Mouse (Mus musculus): ENCODE measurements at regions not wholly inside any gene's neighbourhood (a gene's known extent, or its start where the extent isn't known, plus 50 kb on each side); places are given as distances from the start of the nearest gene placed in this dataset.

- WGBS = 79% methylated on average over 3 of the region's 3 CpGs
Observed at GRCm38 (mm10) chr3:155757285-155757684, 664.1 kb downstream of the Lrriq3 start.

GRCm38 (mm10) chr3:155776019-155776418 is 682.8 kb downstream of the Lrriq3 start:
- 86% methylated on average over 1 of the region's 1 CpGs for WGBS
- ATAC-seq (ENCODE audit: low FRiP score, low TSS enrichment) = no peak
- H3K4me1 ChIP-seq (ENCODE audit: control insufficient read depth, insufficient read depth, low read length) = no peaks in the 10 kb centered on the region
- no peak for DNase-seq
- H3K9me3 ChIP-seq (ENCODE audit: control insufficient read depth, low read length) = no peaks in the 10 kb centered on the region
- H3K4me2 ChIP-seq (ENCODE audit: low read length) = no peak overlapping the region
- H3K4me3 ChIP-seq (replicated peaks; ENCODE audit: low read depth, low read length) = no peak overlapping the region
- H3K9ac ChIP-seq (replicated peaks; ENCODE audit: low read length) = no peak overlapping the region
- H3K36me3 ChIP-seq (ENCODE audit: control insufficient read depth, insufficient read depth, low read length) = no peaks in the 10 kb centered on the region
- H3K27me3 ChIP-seq (ENCODE audit: control insufficient read depth, insufficient read depth, low read length) = no peaks in the 10 kb centered on the region
- H3K27ac ChIP-seq (replicated peaks; ENCODE audit: low read depth, low read length) = no peak overlapping the region

More at GRCm38 (mm10) chr3:155757285-155757684, 664.1 kb downstream of the Lrriq3 start:
- Histone ChIP-seq H3K4me3 (replicated peaks; ENCODE audit: low read depth, low read length) (no peak overlapping the region), H3K4me1 (ENCODE audit: control insufficient read depth, insufficient read depth, low read length) (no peaks in the 10 kb centered on the region), H3K36me3 (ENCODE audit: control insufficient read depth, insufficient read depth, low read length) (no peaks in the 10 kb centered on the region), H3K9ac (replicated peaks; ENCODE audit: low read length) (no peak overlapping the region), H3K9me3 (ENCODE audit: control insufficient read depth, low read length) (peaks cover under 1% of the 10 kb centered on the region; the same call in 1 of the 2 replicates), H3K27me3 (ENCODE audit: control insufficient read depth, insufficient read depth, low read length) (no peaks in the 10 kb centered on the region), H3K27ac (replicated peaks; ENCODE audit: low read depth, low read length) (no peak overlapping the region), H3K4me2 (ENCODE audit: low read length) (no peak overlapping the region)
- ATAC-seq (ENCODE audit: low FRiP score, low TSS enrichment) = no peak
- DNase-seq = no peak

- H3K9ac ChIP-seq (replicated peaks; ENCODE audit: low read length) = no peak overlapping the region
- ATAC-seq (ENCODE audit: low FRiP score, low TSS enrichment) = no peak
- 94% methylated on average over 1 of the region's 1 CpGs for WGBS
Observed at GRCm38 (mm10) chr3:155777025-155777424, 683.8 kb downstream of the Lrriq3 start.

GRCm38 (mm10) chr3:155815693-155816092 is 722.5 kb downstream of the Lrriq3 start:
- DNase-seq (no peak), ATAC-seq (ENCODE audit: low FRiP score, low TSS enrichment) (no peak)
- no peaks in the 10 kb centered on the region for H3K27me3 ChIP-seq (ENCODE audit: control insufficient read depth, insufficient read depth, low read length)
- H3K4me2 ChIP-seq (ENCODE audit: low read length) = no peak overlapping the region
- H3K9ac ChIP-seq (replicated peaks; ENCODE audit: low read length) = no peak overlapping the region
- no peaks in the 10 kb centered on the region for H3K4me1 ChIP-seq (ENCODE audit: control insufficient read depth, insufficient read depth, low read length)
- H3K27ac ChIP-seq (replicated peaks; ENCODE audit: low read depth, low read length) = no peak overlapping the region
- 75% methylated on average over 2 of the region's 2 CpGs for WGBS
- no peaks in the 10 kb centered on the region for H3K36me3 ChIP-seq (ENCODE audit: control insufficient read depth, insufficient read depth, low read length)
- H3K9me3 ChIP-seq (ENCODE audit: control insufficient read depth, low read length) = no peaks in the 10 kb centered on the region
- H3K4me3 ChIP-seq (replicated peaks; ENCODE audit: low read depth, low read length) = no peak overlapping the region

More at GRCm38 (mm10) chr3:155777025-155777424, 683.8 kb downstream of the Lrriq3 start:
- Histone ChIP-seq H3K4me1 (ENCODE audit: control insufficient read depth, insufficient read depth, low read length) (no peaks in the 10 kb centered on the region), H3K4me3 (replicated peaks; ENCODE audit: low read depth, low read length) (no peak overlapping the region), H3K4me2 (ENCODE audit: low read length) (no peak overlapping the region), H3K36me3 (ENCODE audit: control insufficient read depth, insufficient read depth, low read length) (no peaks in the 10 kb centered on the region), H3K9me3 (ENCODE audit: control insufficient read depth, low read length) (no peaks in the 10 kb centered on the region), H3K27me3 (ENCODE audit: control insufficient read depth, insufficient read depth, low read length) (no peaks in the 10 kb centered on the region), H3K27ac (replicated peaks; ENCODE audit: low read depth, low read length) (no peak overlapping the region)
- DNase-seq = no peak

GRCm38 (mm10) chr3:155824863-155825262 is 731.6 kb downstream of the Lrriq3 start:
- Histone ChIP-seq H3K4me2 (ENCODE audit: low read length) (no peak overlapping the region), H3K4me1 (ENCODE audit: control insufficient read depth, insufficient read depth, low read length) (no peaks in the 10 kb centered on the region), H3K9me3 (ENCODE audit: control insufficient read depth, low read length) (no peaks in the 10 kb centered on the region), H3K36me3 (ENCODE audit: control insufficient read depth, insufficient read depth, low read length) (no peaks in the 10 kb centered on the region), H3K9ac (replicated peaks; ENCODE audit: low read length) (no peak overlapping the region), H3K27ac (replicated peaks; ENCODE audit: low read depth, low read length) (no peak overlapping the region), H3K4me3 (replicated peaks; ENCODE audit: low read depth, low read length) (no peak overlapping the region), H3K27me3 (ENCODE audit: control insufficient read depth, insufficient read depth, low read length) (no peaks in the 10 kb centered on the region)
- ATAC-seq (ENCODE audit: low FRiP score, low TSS enrichment) = no peak
- no peak for DNase-seq
- 94% methylated on average over 2 of the region's 2 CpGs for WGBS

GRCm38 (mm10) chr3:155866286-155866685 is 695.3 kb upstream of the Negr1 start:
- Histone ChIP-seq H3K9ac (replicated peaks; ENCODE audit: low read length) (no peak overlapping the region), H3K4me1 (ENCODE audit: control insufficient read depth, insufficient read depth, low read length) (no peaks in the 10 kb centered on the region), H3K4me3 (replicated peaks; ENCODE audit: low read depth, low read length) (no peak overlapping the region), H3K36me3 (ENCODE audit: control insufficient read depth, insufficient read depth, low read length) (no peaks in the 10 kb centered on the region), H3K27ac (replicated peaks; ENCODE audit: low read depth, low read length) (no peak overlapping the region), H3K9me3 (ENCODE audit: control insufficient read depth, low read length) (no peaks in the 10 kb centered on the region), H3K4me2 (ENCODE audit: low read length) (no peak overlapping the region), H3K27me3 (ENCODE audit: control insufficient read depth, insufficient read depth, low read length) (no peaks in the 10 kb centered on the region)
- DNase-seq = no peak
- no peak for ATAC-seq (ENCODE audit: low FRiP score, low TSS enrichment)

- Histone ChIP-seq H3K27ac (replicated peaks; ENCODE audit: low read depth, low read length) (no peak overlapping the region), H3K4me1 (ENCODE audit: control insufficient read depth, insufficient read depth, low read length) (no peaks in the 10 kb centered on the region), H3K9ac (replicated peaks; ENCODE audit: low read length) (no peak overlapping the region), H3K27me3 (ENCODE audit: control insufficient read depth, insufficient read depth, low read length) (no peaks in the 10 kb centered on the region), H3K4me2 (ENCODE audit: low read length) (no peak overlapping the region), H3K36me3 (ENCODE audit: control insufficient read depth, insufficient read depth, low read length) (no peaks in the 10 kb centered on the region), H3K9me3 (ENCODE audit: control insufficient read depth, low read length) (no peaks in the 10 kb centered on the region), H3K4me3 (replicated peaks; ENCODE audit: low read depth, low read length) (no peak overlapping the region)
- ATAC-seq (ENCODE audit: low FRiP score, low TSS enrichment) (no peak), DNase-seq (no peak)
- WGBS = 99% methylated on average over 3 of the region's 3 CpGs
Observed at GRCm38 (mm10) chr3:155875696-155876095, 685.9 kb upstream of the Negr1 start.

GRCm38 (mm10) chr3:155878401-155878800 is 683.2 kb upstream of the Negr1 start:
- H3K4me1 ChIP-seq (ENCODE audit: control insufficient read depth, insufficient read depth, low read length) = no peaks in the 10 kb centered on the region
- no peaks in the 10 kb centered on the region for H3K9me3 ChIP-seq (ENCODE audit: control insufficient read depth, low read length)
- H3K4me2 ChIP-seq (ENCODE audit: low read length) = no peak overlapping the region
- H3K9ac ChIP-seq (replicated peaks; ENCODE audit: low read length) = no peak overlapping the region
- no peak overlapping the region for H3K4me3 ChIP-seq (replicated peaks; ENCODE audit: low read depth, low read length)
- H3K27me3 ChIP-seq (ENCODE audit: control insufficient read depth, insufficient read depth, low read length) = no peaks in the 10 kb centered on the region
- no peak overlapping the region for H3K27ac ChIP-seq (replicated peaks; ENCODE audit: low read depth, low read length)
- ATAC-seq (ENCODE audit: low FRiP score, low TSS enrichment) (no peak), DNase-seq (no peak)
- no peaks in the 10 kb centered on the region for H3K36me3 ChIP-seq (ENCODE audit: control insufficient read depth, insufficient read depth, low read length)
- 89% methylated on average over 2 of the region's 2 CpGs for WGBS

- 83% methylated on average over 4 of the region's 4 CpGs for WGBS
- Histone ChIP-seq H3K27ac (replicated peaks; ENCODE audit: low read depth, low read length) (no peak overlapping the region), H3K4me1 (ENCODE audit: control insufficient read depth, insufficient read depth, low read length) (no peaks in the 10 kb centered on the region), H3K27me3 (ENCODE audit: control insufficient read depth, insufficient read depth, low read length) (no peaks in the 10 kb centered on the region), H3K36me3 (ENCODE audit: control insufficient read depth, insufficient read depth, low read length) (no peaks in the 10 kb centered on the region), H3K4me3 (replicated peaks; ENCODE audit: low read depth, low read length) (no peak overlapping the region), H3K9me3 (ENCODE audit: control insufficient read depth, low read length) (no peaks in the 10 kb centered on the region), H3K9ac (replicated peaks; ENCODE audit: low read length) (no peak overlapping the region), H3K4me2 (ENCODE audit: low read length) (no peak overlapping the region)
- ATAC-seq (ENCODE audit: low FRiP score, low TSS enrichment) (no peak), DNase-seq (no peak)
Observed at GRCm38 (mm10) chr3:155880722-155881121, 680.9 kb upstream of the Negr1 start.
